Mouse (Mus musculus): ENCODE measurements at regions not wholly inside any gene's neighbourhood (a gene's known extent, or its start where the extent isn't known, plus 50 kb on each side); places are given as distances from the start of the nearest gene placed in this dataset.

GRCm38 (mm10) chr1:119290165-119290916 lies 131.7 kb downstream of the Inhbb start:
- no peak for TF ChIP-seq POLR2A (IDR thresholded peaks at IDR 0.05; ENCODE audit: insufficient read depth, low read depth, low read length)
- TF ChIP-seq CTCF (IDR thresholded peaks at IDR 0.05; ENCODE audit: insufficient read depth, low read depth, low read length): no peak

All from olfactory bulb, adult 2 months (tissue).